Mouse (Mus musculus): ENCODE data around the gene Agmo.

GRCm38 (mm10) chr12:37334987-37335386 is 93.5 kb downstream of the Agmo start:
- no peak for TF ChIP-seq USF1 (IDR thresholded peaks at IDR 0.05; ENCODE audit: low read depth)
- no peak for TF ChIP-seq MAX (IDR thresholded peaks at IDR 0.05)
- no peak for TF ChIP-seq CTCF (IDR thresholded peaks at IDR 0.05; ENCODE audit: control insufficient read depth, insufficient read depth, insufficient read length)
- TF ChIP-seq FOSL1 (IDR thresholded peaks at IDR 0.05; ENCODE audit: insufficient read depth, low read length, poor library complexity, severe bottlenecking), result no peak
- TF ChIP-seq CEBPB (IDR thresholded peaks at IDR 0.05; ENCODE audit: low read depth), result no peak
- no peak for TF ChIP-seq MYOG (IDR thresholded peaks at IDR 0.05; ENCODE audit: control insufficient read depth, extremely low read depth, insufficient read length)
